Mouse (Mus musculus): ENCODE data around the gene Ctxn2.

- TF ChIP-seq MAFK (IDR thresholded peaks at IDR 0.05; ENCODE audit: insufficient read depth, low read depth, low read length) (no peak), HCFC1 (IDR thresholded peaks at IDR 0.05; ENCODE audit: borderline replicate concordance, insufficient read depth, low read length) (no peak), ZC3H11A (IDR thresholded peaks at IDR 0.05; ENCODE audit: borderline replicate concordance, low read depth, low read length) (no peak)
Observed at GRCm38 (mm10) chr2:125119381-125120110, 16.9 kb upstream of the Ctxn2 start.
